Mouse (Mus musculus) adrenal gland (tissue): Measurements from ENCODE around the gene Il2rg.

Experiments used
- intact Hi-C: fragments of 180-260 bp; cut with DNase I; formaldehyde crosslinking; loops from one replicate; pipeline ENCODE4 v1.15.1; 2025

Il2rg gene

DNA sequence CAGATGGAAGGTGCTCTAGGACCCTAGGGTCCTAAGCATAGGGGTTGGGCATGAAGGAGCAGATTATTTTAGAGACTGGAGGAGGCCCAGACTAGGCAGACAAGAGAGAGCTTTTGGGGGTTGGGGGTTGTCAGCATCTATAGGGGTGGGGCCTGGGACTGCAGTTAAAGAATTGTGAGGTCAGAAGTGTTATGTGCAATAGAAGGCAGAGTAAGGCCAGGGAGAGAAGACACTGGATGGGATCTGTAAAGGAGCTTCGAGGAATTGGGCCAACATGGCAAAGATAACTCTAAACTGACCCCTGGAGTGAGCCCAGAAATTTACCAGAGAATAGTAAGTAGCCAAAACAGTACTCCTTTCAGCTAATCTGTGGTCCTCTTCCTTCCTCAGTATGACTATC, 4.2 kb downstream of the Il2rg start, which contains the start of gene Gm614:
TSS of gene Gm614 (minus strand) at position 101 of the 400 bp plus-strand sequence.
- intact Hi-C loops = no loop called here

DNA sequence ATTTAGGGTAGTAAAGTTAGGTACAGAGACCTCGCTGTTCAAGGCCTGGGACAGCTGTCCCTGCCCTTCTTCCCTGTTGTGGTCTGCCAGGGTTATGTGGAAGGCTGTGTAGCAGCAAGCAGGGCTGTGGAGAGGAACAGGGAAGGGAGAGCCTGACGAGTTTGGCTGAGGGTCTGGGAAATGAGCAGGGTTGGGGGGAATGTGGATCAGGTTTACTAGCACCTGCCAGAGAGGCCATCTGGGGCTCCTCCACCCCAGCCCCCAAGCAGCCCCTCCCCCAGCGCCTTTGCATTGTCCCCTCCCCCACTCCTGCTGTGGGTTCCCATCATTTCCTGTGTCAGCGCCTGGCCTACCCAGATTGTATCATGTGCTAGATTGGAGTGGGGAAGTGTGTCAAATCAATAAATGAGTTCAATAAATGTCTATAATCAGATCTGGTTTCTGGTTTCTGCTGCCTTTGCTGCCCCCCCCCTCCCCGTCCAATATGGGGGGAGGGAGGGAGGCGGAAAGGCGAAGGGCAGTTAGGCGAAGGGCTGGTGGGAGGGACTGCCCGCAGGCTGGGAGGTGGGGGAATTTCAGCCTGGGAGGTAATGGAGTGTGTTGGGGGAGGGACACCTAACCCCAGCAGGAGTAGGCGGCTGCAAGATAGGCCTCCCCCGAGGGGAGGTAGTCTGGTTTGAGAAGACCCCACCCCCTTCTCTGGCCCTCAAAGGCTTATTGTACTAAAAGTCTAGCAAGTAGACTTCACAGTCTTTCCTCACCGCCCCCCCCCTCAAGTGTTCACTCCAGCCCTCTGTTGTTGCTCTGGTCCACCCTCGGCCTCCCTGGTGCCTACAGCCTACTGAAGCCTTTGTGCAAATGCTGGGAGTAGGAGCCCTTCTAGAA, 7.4 kb downstream of the Il2rg start:
- intact Hi-C loops = no loop called here

DNA sequence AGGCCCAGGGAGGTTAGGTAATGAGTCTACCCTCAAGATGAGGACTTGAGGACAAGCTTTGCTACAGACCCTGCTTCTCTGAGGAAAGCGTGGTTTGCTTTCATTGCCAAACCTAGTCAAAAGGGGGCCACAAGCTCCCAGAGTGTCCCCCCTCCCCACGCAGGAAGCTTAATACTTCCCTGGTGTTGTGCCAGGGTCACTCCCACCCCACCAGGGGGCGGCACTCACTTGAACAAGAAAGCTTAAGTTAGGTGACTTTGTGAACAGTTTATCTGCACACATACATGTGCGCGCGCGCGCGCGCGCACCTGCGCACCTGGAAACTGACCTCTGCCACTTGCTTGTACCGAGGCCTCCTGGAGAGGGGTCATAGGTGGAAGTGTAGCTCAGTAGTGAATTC, 11.5 kb downstream of the Il2rg start:
- intact Hi-C loops = no loop called here

DNA sequence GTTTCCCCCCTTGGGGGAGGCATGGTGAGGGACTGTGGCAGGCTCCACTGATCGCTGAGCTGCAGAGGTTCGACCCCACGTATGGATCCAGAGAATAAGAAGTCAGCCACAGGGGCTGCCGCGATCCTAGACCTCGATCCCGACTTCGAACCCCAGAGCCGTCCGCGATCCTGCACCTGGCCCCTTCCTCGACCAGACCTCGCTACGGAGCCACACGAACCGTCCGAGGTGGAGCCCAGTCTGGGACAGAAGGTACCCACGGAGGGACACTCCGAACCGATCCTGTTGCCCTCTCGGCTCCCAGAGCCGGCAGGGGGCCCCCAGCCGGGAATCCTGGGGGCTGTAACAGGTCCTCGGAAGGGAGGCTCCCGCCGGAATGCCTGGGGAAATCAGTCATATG, 13.3 kb downstream of the Il2rg start:
- intact Hi-C loops = no loop called here

DNA sequence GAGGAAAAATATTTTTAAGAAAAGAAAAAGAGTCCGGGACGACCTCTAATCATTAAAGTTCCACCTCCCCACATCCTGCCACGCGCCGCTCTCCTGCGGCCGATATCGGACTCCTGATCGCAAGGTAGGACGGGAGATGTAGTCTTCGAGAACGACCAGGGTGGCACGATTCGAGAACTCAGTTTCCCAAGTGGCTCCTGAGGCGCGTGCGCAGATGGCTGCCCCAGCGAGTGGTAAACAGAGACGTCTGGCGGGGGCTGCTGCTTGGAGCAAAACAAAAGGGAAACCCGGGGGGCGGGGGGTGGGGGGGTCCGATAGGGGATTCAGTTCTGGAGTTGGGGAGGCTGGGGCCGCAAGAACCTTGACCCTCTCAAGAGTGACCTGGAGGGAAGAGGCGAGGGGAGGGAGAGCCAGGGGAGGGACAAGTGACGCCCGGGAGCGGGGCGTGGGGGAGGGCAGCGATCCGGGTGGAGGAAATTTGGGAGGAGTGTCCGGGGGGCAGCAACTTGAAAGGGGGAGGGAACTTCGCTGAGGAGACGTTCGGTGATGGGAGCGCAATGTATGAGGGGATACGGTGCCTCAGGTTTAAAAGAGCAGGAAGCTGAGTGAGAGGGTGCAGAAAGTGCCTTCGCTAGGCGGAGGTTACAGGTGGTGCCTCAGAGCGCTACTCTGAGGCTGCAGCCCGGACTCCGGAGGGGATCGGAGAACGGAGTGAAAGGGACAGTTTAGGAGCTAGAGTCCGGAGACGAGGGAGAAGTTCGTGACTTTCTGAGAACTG, 13.9 kb downstream of the Il2rg start, which contains the start of gene Foxo4:
TSS of gene Foxo4 (plus strand) at position 577 of the 778 bp plus-strand sequence.
- intact Hi-C loops = no loop called here

DNA sequence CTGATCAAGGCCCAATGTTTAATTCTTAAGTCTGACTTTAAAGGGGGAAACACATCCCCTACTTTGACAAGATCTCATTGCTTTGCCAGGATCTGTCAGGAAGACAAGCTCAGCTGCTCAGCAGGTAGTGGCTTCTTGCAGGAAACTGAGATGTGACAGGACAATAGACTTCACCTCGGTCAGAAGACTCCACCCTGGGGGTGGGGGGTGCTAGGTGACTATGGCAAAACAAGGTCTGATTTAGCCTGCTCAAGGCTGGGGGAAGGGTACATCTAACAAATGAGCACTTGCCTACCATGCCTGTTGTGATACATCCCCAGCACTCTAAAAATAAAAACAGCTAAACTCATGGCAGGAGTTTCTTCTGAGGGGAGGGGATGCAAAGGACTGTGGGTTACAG, 23.0 kb downstream of the Il2rg start:
- intact Hi-C loops = no loop called here

DNA sequence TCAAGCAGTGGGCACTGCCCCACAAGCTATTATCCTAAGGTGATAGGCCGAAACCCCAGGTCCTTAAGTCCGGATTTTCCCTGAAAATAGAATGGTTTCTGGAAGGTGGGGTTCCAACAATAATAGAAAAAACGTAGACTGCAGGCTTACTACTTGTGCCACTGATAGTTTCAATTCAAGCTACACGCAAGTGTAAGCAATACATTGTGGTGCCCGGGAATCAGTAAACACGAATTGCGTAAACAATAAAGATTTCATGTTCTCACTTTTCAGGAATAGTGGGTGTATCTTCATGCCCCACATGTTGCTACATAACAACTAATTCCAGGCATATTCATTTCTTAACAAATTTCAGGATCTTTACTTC, 45.3 kb downstream of the Il2rg start:
- intact Hi-C loops = no loop called here

DNA sequence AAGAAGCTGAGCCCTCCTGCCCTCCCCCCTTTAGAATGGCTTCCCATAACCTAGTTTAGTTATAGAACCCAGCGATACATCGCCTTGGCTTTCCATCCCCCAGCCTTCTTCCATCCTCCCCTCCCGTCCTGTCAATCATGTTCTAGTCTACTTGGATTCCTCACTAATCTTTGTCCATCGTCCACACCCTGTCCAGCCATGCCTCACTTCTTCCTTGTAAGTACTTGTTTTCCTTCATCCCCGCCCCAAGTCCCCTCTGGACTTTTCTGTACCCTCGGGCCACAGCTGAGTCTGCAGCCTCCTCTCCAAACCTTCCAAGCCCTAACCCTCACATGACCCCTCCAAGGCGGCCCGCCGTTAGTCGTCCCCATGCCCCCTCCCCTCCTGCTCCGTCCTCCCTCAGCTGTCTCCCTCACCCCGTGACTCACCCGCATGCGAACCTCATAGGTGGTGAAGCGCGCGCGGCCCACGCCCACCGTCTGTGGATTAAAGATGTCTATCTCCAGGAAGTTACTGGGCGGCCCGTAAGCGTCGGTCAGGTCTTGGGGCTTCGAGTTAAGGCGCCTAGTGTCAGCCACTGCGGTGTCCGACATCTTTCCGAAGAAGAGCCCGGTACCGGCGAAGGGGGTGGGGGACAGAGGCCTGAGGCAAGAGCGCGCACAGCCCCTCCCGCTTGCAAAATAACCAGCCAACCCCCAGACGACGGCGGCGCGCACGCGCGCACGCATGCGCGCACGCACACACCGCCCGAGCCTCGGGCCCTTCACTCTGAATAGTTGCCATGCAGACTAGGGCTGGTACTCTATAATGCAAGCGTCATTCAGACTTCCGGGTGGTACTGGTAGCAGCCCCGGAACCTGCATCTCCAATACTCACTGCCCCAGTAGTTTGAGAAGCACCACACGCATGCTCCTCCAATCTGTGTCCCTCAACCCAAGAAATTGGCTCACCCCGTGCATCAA, 45.9 kb downstream of the Il2rg start, which contains the start of gene Snx12:
TSS of gene Snx12 (minus strand) at position 730 of the 962 bp plus-strand sequence.
- intact Hi-C loops = no loop called here
